Mouse (Mus musculus): Measurements from ENCODE around the gene Haus6. TPM values are rescaled to one million over a fixed set of nuclear protein-coding genes. Genes with fewer than 3 reads are reported as not detected.
"Not testable (repeated sequence)": the region's sequence is repeated elsewhere in the genome, so short reads cannot be mapped to it uniquely, and the experiment has no call there.

Haus6 gene
- polyA plus RNA-seq, 1 experiment from 2014 or later: 8.6 TPM

GRCm38 (mm10) chr4:86631831-86632230 is 20.0 kb upstream of the Haus6 start:
- ATAC-seq (ENCODE audit: low FRiP score): no peak
- no peak for DNase-seq (ENCODE audit: low spot score)
- no peak overlapping the region for H3K27ac ChIP-seq
- WGBS: 73% methylated on average over 4 of the region's 4 CpGs
- H3K9ac ChIP-seq: no peak overlapping the region
- no peaks in the 10 kb centered on the region for H3K36me3 ChIP-seq (replicated peaks; ENCODE audit: control insufficient read depth, insufficient read depth)
- no peaks in the 10 kb centered on the region for H3K4me1 ChIP-seq (replicated peaks; ENCODE audit: control insufficient read depth, insufficient read depth, low read length)
- H3K9me3 ChIP-seq (ENCODE audit: control insufficient read depth, low read length): no peaks in the 10 kb centered on the region
- H3K27me3 ChIP-seq (ENCODE audit: control insufficient read depth, insufficient read depth, low read length): no peaks in the 10 kb centered on the region
- H3K4me3 ChIP-seq (replicated peaks; ENCODE audit: low read length): no peak overlapping the region
- H3K4me2 ChIP-seq (replicated peaks): no peak overlapping the region

- not testable (repeated sequence) for H3K4me1 ChIP-seq (replicated peaks; ENCODE audit: control insufficient read depth, insufficient read depth, low read length); H3K4me3 ChIP-seq (replicated peaks; ENCODE audit: low read length); ATAC-seq (ENCODE audit: low FRiP score); H3K27me3 ChIP-seq (ENCODE audit: control insufficient read depth, insufficient read depth, low read length); H3K4me2 ChIP-seq (replicated peaks); H3K9ac ChIP-seq; H3K36me3 ChIP-seq (replicated peaks; ENCODE audit: control insufficient read depth, insufficient read depth); DNase-seq (ENCODE audit: low spot score); H3K9me3 ChIP-seq (ENCODE audit: control insufficient read depth, low read length); H3K27ac ChIP-seq
- WGBS: 93% methylated on average over 7 of the region's 7 CpGs
Observed at GRCm38 (mm10) chr4:86626496-86626895, 14.6 kb upstream of the Haus6 start.

- H3K9me3 ChIP-seq (ENCODE audit: control insufficient read depth, low read length): no peaks in the 10 kb centered on the region
- H3K27ac ChIP-seq: no peak overlapping the region
- 90% methylated on average over 5 of the region's 5 CpGs for WGBS
- no peak overlapping the region for H3K9ac ChIP-seq
- DNase-seq (ENCODE audit: low spot score) (no peak), ATAC-seq (ENCODE audit: low FRiP score) (no peak)
- no peaks in the 10 kb centered on the region for H3K27me3 ChIP-seq (ENCODE audit: control insufficient read depth, insufficient read depth, low read length)
- no peak overlapping the region for H3K4me2 ChIP-seq (replicated peaks)
- no peaks in the 10 kb centered on the region for H3K4me1 ChIP-seq (replicated peaks; ENCODE audit: control insufficient read depth, insufficient read depth, low read length)
- no peaks in the 10 kb centered on the region for H3K36me3 ChIP-seq (replicated peaks; ENCODE audit: control insufficient read depth, insufficient read depth)
- no peak overlapping the region for H3K4me3 ChIP-seq (replicated peaks; ENCODE audit: low read length)
Observed at GRCm38 (mm10) chr4:86625463-86625862, 13.6 kb upstream of the Haus6 start.

GRCm38 (mm10) chr4:86622532-86622931 is 10.7 kb upstream of the Haus6 start:
- ATAC-seq (ENCODE audit: low FRiP score); DNase-seq (ENCODE audit: low spot score); H3K36me3 ChIP-seq (replicated peaks; ENCODE audit: control insufficient read depth, insufficient read depth); H3K4me2 ChIP-seq (replicated peaks); H3K27me3 ChIP-seq (ENCODE audit: control insufficient read depth, insufficient read depth, low read length); H3K9ac ChIP-seq; H3K27ac ChIP-seq; H3K9me3 ChIP-seq (ENCODE audit: control insufficient read depth, low read length); H3K4me1 ChIP-seq (replicated peaks; ENCODE audit: control insufficient read depth, insufficient read depth, low read length); H3K4me3 ChIP-seq (replicated peaks; ENCODE audit: low read length): not testable (repeated sequence)
- 93% methylated on average over 1 of the region's 1 CpGs for WGBS

- no peaks in the 10 kb centered on the region for H3K4me1 ChIP-seq (replicated peaks; ENCODE audit: control insufficient read depth, insufficient read depth, low read length)
Observed at GRCm38 (mm10) chr4:86622116-86622515, 10.3 kb upstream of the Haus6 start.

GRCm38 (mm10) chr4:86620506-86620905 is 8.7 kb upstream of the Haus6 start:
- Histone ChIP-seq H3K9me3 (ENCODE audit: control insufficient read depth, low read length) (no peaks in the 10 kb centered on the region), H3K9ac (no peak overlapping the region), H3K4me3 (replicated peaks; ENCODE audit: low read length) (no peak overlapping the region), H3K27me3 (ENCODE audit: control insufficient read depth, insufficient read depth, low read length) (no peaks in the 10 kb centered on the region), H3K4me2 (replicated peaks) (no peak overlapping the region), H3K4me1 (replicated peaks; ENCODE audit: control insufficient read depth, insufficient read depth, low read length) (no peaks in the 10 kb centered on the region), H3K36me3 (replicated peaks; ENCODE audit: control insufficient read depth, insufficient read depth) (no peaks in the 10 kb centered on the region), H3K27ac (no peak overlapping the region)
- 77% methylated on average over 2 of the region's 2 CpGs for WGBS
- ATAC-seq (ENCODE audit: low FRiP score): no peak
- DNase-seq (ENCODE audit: low spot score): no peak

More at GRCm38 (mm10) chr4:86622116-86622515, 10.3 kb upstream of the Haus6 start:
- WGBS: 75% methylated on average over 3 of the region's 3 CpGs
- H3K9ac ChIP-seq: no peak overlapping the region
- no peak overlapping the region for H3K27ac ChIP-seq
- H3K9me3 ChIP-seq (ENCODE audit: control insufficient read depth, low read length): no peaks in the 10 kb centered on the region
- H3K27me3 ChIP-seq (ENCODE audit: control insufficient read depth, insufficient read depth, low read length): no peaks in the 10 kb centered on the region
- H3K36me3 ChIP-seq (replicated peaks; ENCODE audit: control insufficient read depth, insufficient read depth): no peaks in the 10 kb centered on the region
- DNase-seq (ENCODE audit: low spot score) (no peak), ATAC-seq (ENCODE audit: low FRiP score) (no peak)
- H3K4me2 ChIP-seq (replicated peaks): no peak overlapping the region
- no peak overlapping the region for H3K4me3 ChIP-seq (replicated peaks; ENCODE audit: low read length)

- no peak for ATAC-seq (ENCODE audit: low FRiP score)
Observed at GRCm38 (mm10) chr4:86612289-86612620, 400 bp upstream of the Haus6 start.

GRCm38 (mm10) chr4:86591304-86591703 is 20.6 kb downstream of the Haus6 start:
- H3K27me3 ChIP-seq (ENCODE audit: control insufficient read depth, insufficient read depth, low read length): no peaks in the 10 kb centered on the region
- no peaks in the 10 kb centered on the region for H3K9me3 ChIP-seq (ENCODE audit: control insufficient read depth, low read length)
- peaks cover 35% of the 10 kb centered on the region for H3K36me3 ChIP-seq (replicated peaks; ENCODE audit: control insufficient read depth, insufficient read depth)
- no peak overlapping the region for H3K9ac ChIP-seq
- DNase-seq (ENCODE audit: low spot score) (no peak), ATAC-seq (ENCODE audit: low FRiP score) (no peak)
- H3K4me3 ChIP-seq (replicated peaks; ENCODE audit: low read length): no peak overlapping the region
- H3K27ac ChIP-seq: no peak overlapping the region
- WGBS: 95% methylated on average over 2 of the region's 2 CpGs
- H3K4me2 ChIP-seq (replicated peaks): no peak overlapping the region
- H3K4me1 ChIP-seq (replicated peaks; ENCODE audit: control insufficient read depth, insufficient read depth, low read length): no peaks in the 10 kb centered on the region

More at GRCm38 (mm10) chr4:86612289-86612620, 400 bp upstream of the Haus6 start:
- Histone ChIP-seq H3K4me1 (replicated peaks; ENCODE audit: control insufficient read depth, insufficient read depth, low read length) (peaks cover 15% of the 10 kb centered on the region), H3K27me3 (ENCODE audit: control insufficient read depth, insufficient read depth, low read length) (no peaks in the 10 kb centered on the region), H3K9me3 (ENCODE audit: control insufficient read depth, low read length) (no peaks in the 10 kb centered on the region), H3K36me3 (replicated peaks; ENCODE audit: control insufficient read depth, insufficient read depth) (no peaks in the 10 kb centered on the region), H3K9ac (peak overlapping the region; percentile 54), H3K27ac (peak overlapping the region; percentile 52; the same call in 1 of the 2 replicates), H3K4me2 (replicated peaks) (peak overlapping the region; percentile 94), H3K4me3 (replicated peaks; ENCODE audit: low read length) (peak overlapping the region; percentile 77)
- no peak for DNase-seq (ENCODE audit: low spot score)
- 42% methylated on average over 8 of the region's 8 CpGs for WGBS

- Histone ChIP-seq H3K9ac (no peak overlapping the region), H3K4me2 (replicated peaks) (no peak overlapping the region), H3K27ac (no peak overlapping the region), H3K9me3 (ENCODE audit: control insufficient read depth, low read length) (no peaks in the 10 kb centered on the region), H3K36me3 (replicated peaks; ENCODE audit: control insufficient read depth, insufficient read depth) (peaks cover 58% of the 10 kb centered on the region), H3K4me3 (replicated peaks; ENCODE audit: low read length) (no peak overlapping the region), H3K4me1 (replicated peaks; ENCODE audit: control insufficient read depth, insufficient read depth, low read length) (no peaks in the 10 kb centered on the region), H3K27me3 (ENCODE audit: control insufficient read depth, insufficient read depth, low read length) (no peaks in the 10 kb centered on the region)
- DNase-seq (ENCODE audit: low spot score) (no peak), ATAC-seq (ENCODE audit: low FRiP score) (no peak)
- WGBS: 88% methylated on average over 3 of the region's 3 CpGs
Observed at GRCm38 (mm10) chr4:86588236-86588635, 23.6 kb downstream of the Haus6 start.

GRCm38 (mm10) chr4:86580591-86580990 is 31.3 kb downstream of the Haus6 start:
- H3K4me3 ChIP-seq (replicated peaks; ENCODE audit: low read length): no peak overlapping the region
- ATAC-seq (ENCODE audit: low FRiP score) (no peak), DNase-seq (ENCODE audit: low spot score) (no peak)
- H3K27ac ChIP-seq: no peak overlapping the region
- no peaks in the 10 kb centered on the region for H3K27me3 ChIP-seq (ENCODE audit: control insufficient read depth, insufficient read depth, low read length)
- 82% methylated on average over 3 of the region's 3 CpGs for WGBS
- no peak overlapping the region for H3K9ac ChIP-seq
- H3K36me3 ChIP-seq (replicated peaks; ENCODE audit: control insufficient read depth, insufficient read depth): peaks cover 53% of the 10 kb centered on the region
- no peak overlapping the region for H3K4me2 ChIP-seq (replicated peaks)
- H3K4me1 ChIP-seq (replicated peaks; ENCODE audit: control insufficient read depth, insufficient read depth, low read length): peaks cover 25% of the 10 kb centered on the region
- H3K9me3 ChIP-seq (ENCODE audit: control insufficient read depth, low read length): no peaks in the 10 kb centered on the region

Measured in hindbrain, embryonic 14.5 days (tissue).